In genomic region chr12:99752986-99753385, GRCm38 (mm10) we compare ENCODE assay signal across 17 mouse cellular contexts.
"Had no signal": no experiment of that assay in that cellular context is flagged by ENCODE, and none has a peak within 500 bp of the region (broad histone marks: within the 10 kb centered on the region; RNA-seq: fewer than 3 reads in every experiment).

No protein-coding gene starts in this region.

- DNase-seq: liver, postnatal 0 days; lung, adult 2 months; lung, postnatal 14 days; lung, postnatal 36 days; right cerebral cortex, postnatal 14 days; thymus, adult 2 months; thymus, postnatal 25 days; thymus, postnatal 4 days had no signal

- H3K27ac ChIP-seq: lung, embryonic 15.5 days; macrophage; midbrain, embryonic 13.5 days; midbrain, embryonic 15.5 days; neural tube, embryonic 12.5 days; stomach, embryonic 15.5 days had no signal

- H3K9ac ChIP-seq: liver, postnatal 0 days; lung, embryonic 15.5 days; midbrain, embryonic 13.5 days; midbrain, embryonic 15.5 days; neural tube, embryonic 12.5 days; stomach, embryonic 15.5 days had no signal

- H3K4me2 ChIP-seq: lung, embryonic 15.5 days; midbrain, embryonic 11.5 days; midbrain, embryonic 13.5 days; midbrain, embryonic 15.5 days; neural tube, embryonic 12.5 days; stomach, embryonic 15.5 days had no signal

- H3K36me3 ChIP-seq: lung, embryonic 15.5 days; midbrain, embryonic 13.5 days; midbrain, embryonic 15.5 days; neural tube, embryonic 12.5 days; stomach, embryonic 15.5 days had no signal

- ATAC-seq: liver, postnatal 0 days; lung, postnatal 0 days; midbrain, embryonic 13.5 days; midbrain, embryonic 15.5 days had no signal

- H3K9me3 ChIP-seq: lung, embryonic 15.5 days; megakaryocyte, embryonic 14.5 days; midbrain, embryonic 13.5 days; midbrain, embryonic 15.5 days; neural tube, embryonic 12.5 days; stomach, embryonic 15.5 days had no signal

- H3K4me1 ChIP-seq: megakaryocyte, embryonic 14.5 days had no signal

- H3K4me3 ChIP-seq: lung, embryonic 15.5 days; megakaryocyte, embryonic 14.5 days; midbrain, embryonic 13.5 days; midbrain, embryonic 15.5 days; neural tube, embryonic 12.5 days; stomach, embryonic 15.5 days had no signal

- H3K27me3 ChIP-seq: lung, embryonic 15.5 days; megakaryocyte, embryonic 14.5 days; midbrain, embryonic 15.5 days; neural tube, embryonic 12.5 days; stomach, embryonic 15.5 days had no signal
